Mouse (Mus musculus) kidney, embryonic 15.5 days (tissue): ENCODE results near the gene Cd300lb. TPM values are rescaled to one million over a fixed set of nuclear protein-coding genes. Genes with fewer than 3 reads are reported as not detected.
A peak's percentile ranks its signal among the peaks of the same experiment; 100 is the strongest.
"Not testable (repeated sequence)": the region's sequence is repeated elsewhere in the genome, so short reads cannot be mapped to it uniquely, and the experiment has no call there.

Experiments
- ATAC-seq: fragments of 200-750 bp; cut with Nextera tagmentation; replicated peaks from 2 replicates; pipeline ENCODE4 v1.8.0; 2017; ENCODE audit warnings: moderate TSS enrichment; ENCODE audit not compliant: low FRiP score
- H3K27ac ChIP-seq: fragments of 300-500 bp; sonication (generic); 2 replicates; pipeline ENCODE4 v1.5.1; 2015; ENCODE audit warnings: mild to moderate bottlenecking, inconsistent platforms
- H3K27me3 ChIP-seq: fragments of 300-500 bp; sonication (generic); 2 replicates; pipeline ENCODE4 v1.6.1; 2015; ENCODE audit warnings: inconsistent platforms
- H3K36me3 ChIP-seq: fragments of 300-500 bp; sonication (generic); 2 replicates; pipeline ENCODE4 v1.6.1; 2015; ENCODE audit warnings: inconsistent platforms
- H3K4me1 ChIP-seq: fragments of 300-500 bp; sonication (generic); 2 replicates; pipeline ENCODE4 v1.6.1; 2015; ENCODE audit warnings: inconsistent platforms
- H3K4me2 ChIP-seq: fragments of 300-500 bp; sonication (generic); 2 replicates; pipeline ENCODE4 v1.6.1; 2015; ENCODE audit warnings: moderate library complexity, mild to moderate bottlenecking, inconsistent platforms
- H3K4me3 ChIP-seq: fragments of 300-500 bp; sonication (generic); replicated peaks from 2 replicates; pipeline ENCODE4 v1.5.1; 2015; ENCODE audit warnings: mild to moderate bottlenecking, inconsistent platforms
- H3K9ac ChIP-seq: fragments of 300-500 bp; sonication (generic); 2 replicates; pipeline ENCODE4 v1.6.1; 2015; ENCODE audit warnings: mild to moderate bottlenecking, inconsistent platforms
- H3K9me3 ChIP-seq: fragments of 300-500 bp; sonication (generic); replicated peaks from 2 replicates; pipeline ENCODE4 v1.6.1; 2016; ENCODE audit warnings: inconsistent platforms
- WGBS: fragments of 180-500 bp; shearing (Covaris S2); methylation state at CpG from one replicate; pipeline ENCODE4 v1.1.7; 2015; ENCODE audit warnings: mixed read lengths; 5-methylcytosine and 5-hydroxymethylcytosine counted together
- polyA plus RNA-seq: library from polyadenylated mRNA; unstranded; fragments of >200 nt; fragmentation: Nextera tagmentation; extraction: Ambion mirVana; gene quantifications from 2 replicates; pipeline ENCODE4 v1.2.1, GENCODE M21; 2015

Cd300lb gene
- polyA plus RNA-seq, 1 experiment from 2014 or later = 0.25 TPM

DNA sequence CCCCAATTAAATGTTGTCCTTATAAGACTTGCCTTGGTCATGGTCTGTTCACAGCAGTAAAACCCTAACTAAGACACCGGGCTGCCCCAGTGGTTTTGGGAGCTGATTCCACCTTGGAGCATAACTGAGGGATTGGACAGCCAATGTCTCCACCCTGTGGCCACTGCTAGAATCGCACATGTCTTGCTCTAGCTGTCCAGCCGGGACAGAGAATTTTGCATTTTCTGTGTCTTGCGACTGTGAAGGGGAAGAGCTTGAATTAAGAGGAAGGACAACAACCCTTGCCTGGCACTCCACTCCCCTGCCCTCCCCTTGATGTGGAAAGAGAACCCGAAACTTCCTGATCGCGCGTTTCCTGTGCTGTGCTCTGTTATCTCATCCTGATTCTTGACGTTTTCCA, 21.3 kb downstream of the Cd300lb start:
- Histone ChIP-seq H3K4me2 (no peak overlapping the region), H3K4me3 (no peak overlapping the region), H3K4me1 (no peaks in the 10 kb centered on the region), H3K27me3 (0 out of 2 replicates have a peak, but pooled peaks cover 4% of the 10 kb centered on the region), H3K9me3 (no peaks in the 10 kb centered on the region), H3K36me3 (no peaks in the 10 kb centered on the region), H3K9ac (no peak overlapping the region), H3K27ac (no peak overlapping the region)
- WGBS = 22% methylated on average over 9 of the region's 9 CpGs
- ATAC-seq = 0 out of 2 replicates have a peak, but pooled peaks have one; percentile 54

DNA sequence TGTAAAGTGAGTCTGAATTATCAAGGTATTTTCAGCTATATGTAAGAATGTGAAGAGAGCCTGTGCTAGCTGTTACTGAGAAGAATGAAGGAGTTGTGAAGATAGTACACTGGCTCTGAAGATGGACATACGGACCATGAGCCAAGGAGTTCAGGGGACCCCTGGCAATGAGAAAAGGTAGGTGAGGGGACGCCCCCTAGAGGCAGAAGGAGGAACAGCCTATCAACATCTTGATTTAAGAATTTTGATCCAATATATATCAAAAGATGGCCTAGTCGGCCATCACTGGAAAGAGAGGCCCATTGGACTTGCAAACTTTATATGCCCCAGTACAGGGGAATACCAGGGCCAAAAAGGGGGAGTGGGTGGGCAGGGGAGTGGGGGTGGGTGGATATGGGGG, 24.6 kb downstream of the Cd300lb start:
- not testable (repeated sequence) for H3K9me3 ChIP-seq, H3K27ac ChIP-seq, H3K4me3 ChIP-seq, H3K4me2 ChIP-seq, ATAC-seq, H3K4me1 ChIP-seq, H3K27me3 ChIP-seq, H3K36me3 ChIP-seq, H3K9ac ChIP-seq
- 42% methylated on average over 3 of the region's 3 CpGs for WGBS

DNA sequence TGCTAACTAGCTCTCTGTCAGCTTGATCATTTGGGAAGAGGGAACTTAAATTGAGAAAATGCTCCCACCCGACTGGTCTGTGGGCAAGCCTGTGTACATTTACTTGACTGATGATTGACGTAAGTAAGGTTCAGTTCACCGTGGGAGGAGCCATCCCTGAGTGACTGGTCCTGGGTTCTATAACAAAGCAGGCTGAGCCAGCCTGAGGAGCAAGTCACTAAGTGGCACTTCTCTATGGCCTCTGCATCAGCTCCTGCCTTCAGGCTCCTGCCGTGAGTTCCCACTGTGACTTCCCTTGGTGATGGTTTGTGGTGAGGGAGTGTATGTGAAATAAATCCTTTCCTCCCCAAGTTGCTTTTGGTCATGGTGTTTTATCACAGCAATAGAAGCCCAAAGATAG, 26.1 kb downstream of the Cd300lb start:
- H3K4me1 ChIP-seq = no peaks in the 10 kb centered on the region
- 60% methylated on average over 4 of the region's 4 CpGs for WGBS
- no peaks in the 10 kb centered on the region for H3K36me3 ChIP-seq
- no peak overlapping the region for H3K9ac ChIP-seq
- ATAC-seq = no peak
- H3K27me3 ChIP-seq = no peaks in the 10 kb centered on the region
- no peak overlapping the region for H3K4me3 ChIP-seq
- no peak overlapping the region for H3K4me2 ChIP-seq
- H3K27ac ChIP-seq = no peak overlapping the region
- H3K9me3 ChIP-seq = no peaks in the 10 kb centered on the region

DNA sequence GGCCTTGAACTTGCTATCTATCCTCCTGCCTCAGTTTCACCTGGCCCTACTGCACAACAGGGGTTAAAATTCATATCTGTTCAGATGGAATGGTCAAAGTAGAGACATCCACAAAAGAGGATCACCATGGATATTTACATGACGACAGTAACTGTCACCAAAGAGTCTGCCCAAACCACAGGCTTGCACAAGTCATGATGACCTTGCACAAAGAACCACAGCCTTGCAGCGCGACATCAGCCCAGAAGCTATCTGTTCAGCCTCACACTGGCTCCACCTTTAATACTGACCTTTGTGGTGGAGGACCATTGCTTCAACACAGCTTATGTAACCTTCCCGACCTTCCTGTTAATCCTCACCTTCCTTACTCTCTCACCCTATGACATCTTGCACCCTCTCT, 26.6 kb downstream of the Cd300lb start:
- H3K4me3 ChIP-seq = no peak overlapping the region
- ATAC-seq = no peak

DNA sequence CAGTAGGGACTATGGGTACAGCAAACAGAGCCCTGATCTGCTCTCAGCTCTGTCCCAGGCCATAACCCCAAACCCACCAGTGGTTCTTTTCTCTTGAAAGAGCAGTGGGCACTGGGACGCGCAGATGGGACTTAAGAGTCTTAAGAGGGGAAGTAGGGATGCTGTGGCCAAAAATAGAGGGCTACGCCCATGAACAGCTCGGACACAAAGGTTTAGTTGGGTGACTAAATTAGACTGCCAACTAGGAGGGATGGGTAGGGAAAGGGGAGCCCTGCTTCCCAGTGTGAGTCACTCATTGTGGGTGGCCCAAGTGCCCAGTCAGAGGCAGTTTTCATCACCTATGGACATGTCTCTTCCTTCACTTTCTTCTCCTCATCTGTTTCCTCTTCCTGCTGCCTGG, 31.0 kb downstream of the Cd300lb start:
- H3K27ac ChIP-seq = no peak overlapping the region
- H3K36me3 ChIP-seq = no peaks in the 10 kb centered on the region
- no peak overlapping the region for H3K4me3 ChIP-seq
- H3K9me3 ChIP-seq = no peaks in the 10 kb centered on the region
- H3K9ac ChIP-seq = no peak overlapping the region
- WGBS = 96% methylated on average over 4 of the region's 4 CpGs
- no peaks in the 10 kb centered on the region for H3K4me1 ChIP-seq
- no peak overlapping the region for H3K4me2 ChIP-seq
- ATAC-seq = no peak
- no peaks in the 10 kb centered on the region for H3K27me3 ChIP-seq

More for the DNA sequence above, 26.6 kb downstream of the Cd300lb start:
- Histone ChIP-seq H3K4me1 (no peaks in the 10 kb centered on the region), H3K27me3 (no peaks in the 10 kb centered on the region), H3K36me3 (no peaks in the 10 kb centered on the region), H3K9ac (no peak overlapping the region), H3K4me2 (no peak overlapping the region), H3K9me3 (no peaks in the 10 kb centered on the region), H3K27ac (no peak overlapping the region)
- 86% methylated on average over 4 of the region's 4 CpGs for WGBS

- no peak overlapping the region for H3K4me3 ChIP-seq
- no peak overlapping the region for H3K9ac ChIP-seq
- H3K4me1 ChIP-seq = no peaks in the 10 kb centered on the region
- no peak overlapping the region for H3K4me2 ChIP-seq
- no peaks in the 10 kb centered on the region for H3K27me3 ChIP-seq
- no peak for ATAC-seq
- H3K27ac ChIP-seq = no peak overlapping the region
- H3K36me3 ChIP-seq = no peaks in the 10 kb centered on the region
- WGBS = 47% methylated on average over 1 of the region's 1 CpGs
- no peaks in the 10 kb centered on the region for H3K9me3 ChIP-seq
Observed at GRCm38 (mm10) chr11:114898026-114898425, 36.2 kb downstream of the Cd300lb start.

DNA sequence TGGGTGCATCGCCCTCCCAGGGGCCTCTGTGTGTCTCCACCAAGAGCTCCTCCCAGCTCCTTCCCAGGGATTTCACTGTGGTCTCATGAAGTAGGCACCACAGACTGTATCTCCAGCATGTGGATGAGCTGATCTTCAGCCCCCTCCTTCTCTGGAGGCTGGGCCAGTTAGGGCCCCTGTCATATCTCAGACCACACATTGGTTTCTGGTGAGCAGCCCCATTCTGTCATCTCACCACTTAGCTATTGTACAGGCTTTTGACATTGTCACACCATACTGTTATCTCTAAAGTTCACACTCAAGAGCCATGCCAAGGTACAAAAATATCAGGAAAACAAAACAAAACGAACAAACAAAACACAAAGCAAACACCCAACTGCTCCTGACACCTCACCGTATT, 38.1 kb downstream of the Cd300lb start:
- Histone ChIP-seq H3K27ac (no peak overlapping the region), H3K9ac (no peak overlapping the region), H3K27me3 (no peaks in the 10 kb centered on the region), H3K36me3 (no peaks in the 10 kb centered on the region), H3K4me3 (no peak overlapping the region), H3K9me3 (no peaks in the 10 kb centered on the region), H3K4me1 (no peaks in the 10 kb centered on the region), H3K4me2 (no peak overlapping the region)
- no peak for ATAC-seq
- WGBS = 79% methylated on average over 3 of the region's 3 CpGs

DNA sequence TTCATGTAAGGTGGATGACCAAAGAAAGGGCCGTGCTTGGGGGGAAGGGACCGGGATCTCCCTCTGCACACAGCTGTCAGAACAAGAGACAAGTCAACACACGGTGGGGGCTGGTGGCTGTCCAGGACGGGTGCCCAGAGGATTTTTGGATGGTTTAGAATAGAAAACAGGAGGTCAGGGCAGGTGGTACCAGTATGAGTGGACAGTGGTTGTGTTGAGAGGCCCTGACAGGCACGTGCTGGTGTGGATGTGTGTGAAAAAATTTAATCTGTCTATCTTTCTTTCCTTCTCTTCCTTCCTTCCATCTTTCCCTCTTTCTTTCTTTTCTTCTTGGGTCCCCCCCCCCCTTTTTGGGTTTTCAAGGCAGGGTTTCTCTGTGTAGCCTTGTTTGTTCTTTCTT, 43.6 kb downstream of the Cd300lb start:
- 42% methylated on average over 5 of the region's 5 CpGs for WGBS
- H3K36me3 ChIP-seq = no peaks in the 10 kb centered on the region
- H3K4me1 ChIP-seq = peaks cover 9% of the 10 kb centered on the region
- peak overlapping the region; percentile 44 for H3K4me2 ChIP-seq
- no peak overlapping the region for H3K9ac ChIP-seq
- no peaks in the 10 kb centered on the region for H3K9me3 ChIP-seq
- H3K27me3 ChIP-seq = no peaks in the 10 kb centered on the region
- 0 out of 2 replicates have a peak overlapping the region, but pooled peaks have one; percentile 3 for H3K4me3 ChIP-seq
- 0 out of 2 replicates have a peak, but pooled peaks have one; percentile 29 for ATAC-seq
- H3K27ac ChIP-seq = no peak overlapping the region

- Histone ChIP-seq H3K36me3 (no peaks in the 10 kb centered on the region), H3K4me1 (peaks cover 9% of the 10 kb centered on the region), H3K4me3 (0 out of 2 replicates have a peak within 1 kb of the TSS, but pooled peaks have one; percentile 3), H3K27me3 (no peaks in the 10 kb centered on the region), H3K9ac (no peak within 1 kb of the TSS), H3K9me3 (no peaks in the 10 kb centered on the region), H3K4me2 (peak within 1 kb of the TSS; percentile 44), H3K27ac (no peak within 1 kb of the TSS)
- WGBS = 28% methylated on average over 18 of the region's 18 CpGs
- peak; percentile 54; the same call in 1 of the 2 replicates for ATAC-seq
Observed at GRCm38 (mm10) chr11:114889991-114890518, 44.1 kb downstream of the Cd300lb start, which contains the start of gene Cd300a. Gene Cd300a (plus strand): TSS chr11:114890041.

DNA sequence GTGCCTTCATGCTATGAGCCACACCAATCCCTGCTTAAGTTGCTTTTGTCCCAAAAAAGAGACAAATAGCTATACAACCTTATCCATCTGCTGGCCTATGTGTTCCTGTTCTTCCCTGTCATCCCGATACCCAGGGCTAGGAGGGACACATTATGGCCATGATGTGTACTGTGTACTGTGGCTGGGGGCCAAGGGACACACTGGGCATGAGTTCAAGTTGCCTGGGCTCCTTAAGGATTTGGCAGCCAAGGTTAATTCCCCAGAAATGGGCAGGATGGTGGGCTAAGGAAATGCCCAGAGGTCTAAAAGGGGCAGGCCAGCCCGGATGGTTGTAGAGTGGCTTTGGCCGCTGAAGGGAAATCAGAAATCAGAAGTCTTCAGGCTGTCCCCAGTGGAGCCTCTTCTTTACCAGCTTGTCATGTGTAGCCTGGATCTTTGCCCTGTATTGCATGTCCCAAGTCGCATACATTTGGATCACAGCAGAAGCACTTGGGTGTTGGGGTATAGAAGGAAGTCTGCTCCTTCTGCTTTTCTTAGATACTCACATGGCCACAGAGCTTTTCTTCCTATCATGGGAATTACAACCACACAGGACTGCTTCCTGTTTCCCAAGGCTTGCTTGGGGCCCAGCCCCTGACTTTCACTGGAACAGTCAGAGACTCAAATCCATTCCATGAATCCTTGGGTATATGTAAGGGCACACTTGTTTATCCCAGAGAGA, 49.6 kb downstream of the Cd300lb start:
- 84% methylated on average over 4 of the region's 4 CpGs for WGBS
- no peak overlapping the region for H3K4me2 ChIP-seq

DNA sequence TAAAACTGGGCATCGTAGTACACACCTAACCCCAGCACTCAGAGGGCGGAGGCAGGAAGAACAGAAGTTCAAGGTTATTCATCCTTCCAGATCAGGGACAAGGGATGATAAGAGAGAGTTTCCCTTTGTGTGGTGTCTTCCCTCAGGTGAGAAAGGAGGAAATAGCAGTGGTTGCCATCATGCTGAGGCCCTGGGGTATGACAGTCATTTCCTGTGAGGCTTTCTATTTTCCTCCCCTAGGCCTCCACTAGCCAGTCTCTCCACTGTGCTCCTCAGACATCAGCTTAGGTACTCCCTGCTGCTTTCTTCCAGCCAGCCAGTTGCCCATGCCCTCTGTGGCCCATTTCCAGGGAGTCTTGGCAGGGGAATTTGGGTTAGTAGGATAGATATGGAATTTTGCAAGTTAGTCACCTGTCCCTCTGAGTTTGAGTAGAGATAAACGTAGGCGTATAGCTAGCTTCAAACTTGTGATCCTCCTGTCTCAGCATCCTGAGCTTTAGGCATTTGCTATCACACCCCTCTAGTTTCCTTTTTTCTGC, 50.9 kb downstream of the Cd300lb start:
- H3K4me2 ChIP-seq = no peak overlapping the region
- H3K27me3 ChIP-seq = no peaks in the 10 kb centered on the region
- H3K36me3 ChIP-seq = no peaks in the 10 kb centered on the region
- no peak overlapping the region for H3K4me3 ChIP-seq
- H3K4me1 ChIP-seq = peaks cover 3% of the 10 kb centered on the region; the same call in 1 of the 2 replicates
- H3K9ac ChIP-seq = no peak overlapping the region
- 93% methylated on average over 4 of the region's 4 CpGs for WGBS
- no peak overlapping the region for H3K27ac ChIP-seq
- ATAC-seq = no peak
- H3K9me3 ChIP-seq = no peaks in the 10 kb centered on the region

More for the DNA sequence above, 49.6 kb downstream of the Cd300lb start:
- Histone ChIP-seq H3K9ac (no peak overlapping the region), H3K9me3 (no peaks in the 10 kb centered on the region), H3K4me1 (peaks cover 3% of the 10 kb centered on the region; the same call in 1 of the 2 replicates), H3K4me3 (no peak overlapping the region), H3K27ac (no peak overlapping the region), H3K27me3 (no peaks in the 10 kb centered on the region), H3K36me3 (no peaks in the 10 kb centered on the region)
- no peak for ATAC-seq

DNA sequence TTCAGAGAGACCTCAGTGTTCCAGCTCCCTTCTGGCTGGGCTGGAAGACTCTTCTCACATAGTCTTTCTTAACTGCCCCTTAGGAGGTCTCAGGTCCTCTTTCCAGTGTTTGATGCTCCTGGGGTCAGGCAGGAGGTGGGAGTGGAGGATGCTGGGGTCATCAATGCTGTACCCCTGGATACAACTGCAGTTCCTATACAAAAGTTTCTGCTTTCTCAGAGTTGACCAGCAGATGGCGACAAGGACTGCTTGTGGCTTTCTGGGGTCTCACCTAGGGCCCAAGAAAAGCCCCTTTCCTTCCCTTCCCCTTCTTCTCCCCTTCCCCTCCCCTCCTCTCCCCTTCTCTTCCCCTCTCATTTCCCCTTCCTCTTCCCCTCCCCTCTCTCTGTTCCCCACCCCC, 53.6 kb downstream of the Cd300lb start:
- no peaks in the 10 kb centered on the region for H3K9me3 ChIP-seq
- H3K4me1 ChIP-seq = peaks cover 26% of the 10 kb centered on the region
- H3K36me3 ChIP-seq = no peaks in the 10 kb centered on the region
- H3K27me3 ChIP-seq = no peaks in the 10 kb centered on the region
- WGBS = 0% methylated on average over 1 of the region's 1 CpGs
- ATAC-seq = no peak
- no peak overlapping the region for H3K4me3 ChIP-seq
- H3K4me2 ChIP-seq = no peak overlapping the region
- H3K9ac ChIP-seq = no peak overlapping the region
- no peak overlapping the region for H3K27ac ChIP-seq
